25 mouse cellular contexts compared by ENCODE assay signal in the genomic region with DNA sequence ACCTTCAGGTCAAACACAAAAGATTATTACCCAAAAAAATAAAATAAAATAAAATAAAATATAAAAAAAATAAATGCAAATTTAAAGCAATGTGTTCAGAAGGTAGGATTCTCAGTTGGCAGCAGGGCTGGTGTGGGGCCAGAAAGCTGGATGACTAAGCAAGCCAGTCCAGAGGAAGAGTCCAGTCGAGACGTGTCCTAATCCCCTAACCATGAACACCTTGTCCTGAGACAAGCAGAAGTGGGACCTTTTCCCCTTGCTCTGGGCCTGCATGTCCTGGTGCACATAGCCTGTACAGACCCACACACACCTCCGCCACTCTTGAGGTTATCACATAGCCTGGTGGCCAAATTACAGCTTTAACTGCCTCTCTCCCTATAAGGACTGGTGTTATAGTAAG. TPM values are rescaled to one million over a fixed set of nuclear protein-coding genes. Genes with fewer than 3 reads are reported as not detected.
DNase-seq lines count a peak whose midpoint lies in the region; ATAC-seq lines count a peak whose summit lies in the region.
"Had no signal": no experiment of that assay in that cellular context is flagged by ENCODE, and none has a peak within 500 bp of the region (broad histone marks: within the 10 kb centered on the region; RNA-seq: fewer than 3 reads in every experiment).

No protein-coding gene starts in this region.

- WGBS in intestine, embryonic 16.5 days, result 92% methylated on average over 3 of the region's 3 CpGs
- WGBS in intestine, embryonic 15.5 days, result 88% methylated on average over 3 of the region's 3 CpGs

- DNase-seq in adrenal gland, adult 2 months, result peak; percentile 37
- no peak for DNase-seq in adrenal gland, postnatal 10 days
- DNase-seq in urinary bladder, postnatal 36 days (ENCODE audit: low spot score in 2 of 2), result peak; percentile 5 to 8
- no peak for DNase-seq in urinary bladder, postnatal 25 days (ENCODE audit: low spot score)
- no peak for DNase-seq in T-cell, adult 2 months (ENCODE audit: low spot score)
- DNase-seq: cerebellum, adult 18-20 months; cerebellum, postnatal 14 days; gastrocnemius, postnatal 10 days; heart, adult 11 months; kidney, adult 18-20 months; layer of hippocampus, adult 9-11 months; lung, postnatal 4 days; right cerebral cortex, postnatal 4 days; thymus, postnatal 14 days had no signal

- no peak overlapping the region for H3K4me2 ChIP-seq in intestine, embryonic 16.5 days (ENCODE audit: low read depth, low read length)
- no peak overlapping the region for H3K4me2 ChIP-seq in intestine, embryonic 15.5 days (replicated peaks)
- H3K4me2 ChIP-seq: embryonic facial prominence, embryonic 12.5 days; heart, embryonic 11.5 days; liver, embryonic 15.5 days; lung, embryonic 15.5 days; midbrain, embryonic 11.5 days had no signal

- no peaks in the 10 kb centered on the region for H3K27me3 ChIP-seq in intestine, embryonic 16.5 days (replicated peaks; ENCODE audit: control insufficient read depth, insufficient read depth, low read length)
- H3K27me3 ChIP-seq in intestine, embryonic 15.5 days (replicated peaks), result no peaks in the 10 kb centered on the region
- H3K27me3 ChIP-seq: embryonic facial prominence, embryonic 12.5 days; liver, embryonic 15.5 days; lung, embryonic 15.5 days; Patski had no signal

- 0 out of 2 replicates have a peak, but pooled peaks cover 3% of the 10 kb centered on the region for H3K4me1 ChIP-seq in intestine, embryonic 16.5 days (ENCODE audit: control insufficient read depth, insufficient read depth, low read length)
- peaks cover 8% of the 10 kb centered on the region; the same call in 1 of the 2 replicates for H3K4me1 ChIP-seq in intestine, embryonic 15.5 days (replicated peaks)
- H3K4me1 ChIP-seq: embryonic facial prominence, embryonic 12.5 days; lung, embryonic 15.5 days had no signal

- H3K27ac ChIP-seq in intestine, embryonic 16.5 days (ENCODE audit: low read length), result no peak overlapping the region
- no peak overlapping the region for H3K27ac ChIP-seq in intestine, embryonic 15.5 days
- H3K27ac ChIP-seq: embryonic facial prominence, embryonic 12.5 days; hindbrain, postnatal 0 days; liver, embryonic 15.5 days; lung, embryonic 15.5 days had no signal

- 0 out of 2 replicates have a peak, but pooled peaks have one; percentile 16 for ATAC-seq in intestine, embryonic 16.5 days
- ATAC-seq in intestine, embryonic 15.5 days, result no peak
- ATAC-seq: forebrain, embryonic 14.5 days; hindbrain, postnatal 0 days; Patski had no signal

- H3K36me3 ChIP-seq in intestine, embryonic 16.5 days (ENCODE audit: control insufficient read depth, insufficient read depth, low read length), result peaks cover 9% of the 10 kb centered on the region
- H3K36me3 ChIP-seq in intestine, embryonic 15.5 days, result peaks cover 33% of the 10 kb centered on the region

- H3K9me3 ChIP-seq in intestine, embryonic 16.5 days (ENCODE audit: control insufficient read depth, low read length), result no peaks in the 10 kb centered on the region
- no peaks in the 10 kb centered on the region for H3K9me3 ChIP-seq in intestine, embryonic 15.5 days
- H3K9me3 ChIP-seq: embryonic facial prominence, embryonic 12.5 days; liver, embryonic 15.5 days; lung, embryonic 15.5 days had no signal

- no peak overlapping the region for H3K4me3 ChIP-seq in intestine, embryonic 16.5 days (ENCODE audit: low read length)
- H3K4me3 ChIP-seq in intestine, embryonic 15.5 days (replicated peaks), result no peak overlapping the region
- H3K4me3 ChIP-seq: embryonic facial prominence, embryonic 12.5 days; erythroblast, embryonic 14.5 days; liver, embryonic 15.5 days; lung, embryonic 15.5 days had no signal

- H3K9ac ChIP-seq in intestine, embryonic 16.5 days (ENCODE audit: low read depth, low read length), result no peak overlapping the region
- no peak overlapping the region for H3K9ac ChIP-seq in intestine, embryonic 15.5 days
- H3K9ac ChIP-seq: embryonic facial prominence, embryonic 12.5 days; liver, embryonic 15.5 days; lung, embryonic 15.5 days had no signal

RNA-seq across cellular contexts. Expression of a gene that starts 35.1 kb away (rescaled TPM):
- 100 to 1,000 TPM; 160 to 173 TPM for total RNA-seq in adrenal gland, adult 2 months (2021)
- 76.8 and 86.1 TPM in 2 replicates for polyA plus RNA-seq in adrenal gland, adult 2 months (2012; rRNA removed)
- 100 to 1,000 TPM; 145 to 150 TPM for total RNA-seq in adrenal gland, postnatal 10 days (2021)
- polyA plus RNA-seq in intestine, embryonic 16.5 days (2015; fragmentation: Nextera tagmentation; extraction: Ambion mirVana), result 25.7 and 26.0 TPM in 2 replicates
- 30.5 and 30.7 TPM in 2 replicates for polyA plus RNA-seq in intestine, embryonic 15.5 days (2015; fragmentation: Nextera tagmentation; extraction: Ambion mirVana)

Comparison
In these comparisons a context has a peak if more than half of its experiments do, and no peak if none do; other contexts are left out.
1. DNase-seq: peak in adrenal gland, adult 2 months (single experiment) and urinary bladder, postnatal 36 days (2 of 2); none in adrenal gland, postnatal 10 days (single experiment), urinary bladder, postnatal 25 days (single experiment) and T-cell, adult 2 months (single experiment).